Mouse (Mus musculus) embryonic fibroblast, embryonic 13.5 days (primary cell): Measurements from ENCODE around the gene Mcm10.

ENCODE experiments used
- CTCF ChIP-seq: IDR thresholded peaks from 2 replicates; pipeline ENCODE4 v1.5.1; 2011; ENCODE audit warnings: mild to moderate bottlenecking, control low read depth, low read length, moderate library complexity, borderline replicate concordance; ENCODE audit not compliant: insufficient read depth
- POLR2A ChIP-seq: IDR thresholded peaks from 2 replicates; pipeline ENCODE4 v1.6.1; 2011; ENCODE audit warnings: low read depth, mild to moderate bottlenecking, control low read depth, low read length, moderate library complexity

- TF ChIP-seq CTCF: no peak
- TF ChIP-seq POLR2A: no peak
Observed at GRCm38 (mm10) chr2:5035241-5035640, 22.6 kb upstream of the Mcm10 start.
